ENCODE assay signal across 16 mouse cellular contexts in the genomic region with DNA sequence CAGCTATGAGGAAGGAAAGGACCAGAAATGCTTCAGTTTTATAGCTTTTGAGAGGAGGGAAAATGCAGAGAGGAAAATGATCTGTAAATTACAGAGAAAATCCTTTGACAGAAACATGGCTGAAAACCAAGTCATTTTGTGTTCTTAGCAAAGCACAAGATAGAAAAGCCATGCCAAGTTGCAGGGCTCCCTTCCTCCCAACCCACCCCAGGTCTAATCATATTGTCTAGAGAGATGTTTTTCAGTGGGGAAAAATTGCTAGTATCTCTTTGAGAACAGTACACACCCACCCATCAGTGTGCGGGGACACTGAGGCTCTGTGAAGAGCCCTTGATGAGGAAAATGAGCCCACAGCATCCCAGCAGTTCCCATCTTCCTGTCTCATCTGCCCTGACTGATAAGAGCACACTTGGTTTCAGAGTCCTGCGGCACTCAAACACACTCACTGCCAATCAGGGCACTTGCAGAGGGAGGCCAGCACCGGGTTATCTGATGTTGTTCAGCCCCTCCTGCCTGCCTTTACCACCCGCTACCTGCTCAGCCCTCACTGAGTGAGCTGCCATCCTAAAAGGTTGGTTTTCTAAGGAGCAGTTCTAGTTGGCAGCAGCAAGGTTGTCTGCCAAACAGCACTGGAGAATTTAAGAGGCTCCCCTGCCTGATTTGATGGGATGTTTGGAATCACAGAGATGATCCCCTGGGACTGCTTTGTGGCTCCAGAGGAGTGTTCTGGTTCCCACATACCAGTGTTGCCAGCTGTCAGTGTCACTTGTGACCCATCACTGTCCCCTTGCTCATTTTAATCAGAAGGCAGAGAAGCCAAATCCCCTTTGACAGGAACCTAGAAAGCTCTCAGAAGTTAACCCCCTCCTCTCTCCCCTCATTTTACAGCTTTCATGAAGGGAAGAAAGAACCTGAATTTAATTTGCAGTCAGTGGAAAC.
DNase-seq lines count a peak whose midpoint lies in the region; ATAC-seq and TF ChIP-seq lines count a peak whose summit lies in the region.
"Had no signal": no experiment of that assay in that cellular context is flagged by ENCODE, and none has a peak within 500 bp of the region (broad histone marks: within the 10 kb centered on the region; RNA-seq: fewer than 3 reads in every experiment).

No protein-coding gene starts in this region.

- no peak overlapping the region for H3K4me3 ChIP-seq in heart, embryonic 14.5 days (ENCODE audit: control insufficient read depth in 1 of 2, insufficient read depth in 1 of 2, low read depth in 1 of 2, low read length in 2 of 2)
- no peak overlapping the region for H3K4me3 ChIP-seq in G1E (ENCODE audit: low read depth, low read length)
- H3K4me3 ChIP-seq in midbrain, embryonic 16.5 days (ENCODE audit: low read depth, low read length) = no peak overlapping the region
- H3K4me3 ChIP-seq: erythroblast, embryonic 14.5 days; heart, embryonic 15.5 days; limb, embryonic 12.5 days had no signal

- H3K36me3 ChIP-seq in heart, embryonic 14.5 days (ENCODE audit: control insufficient read depth, insufficient read depth, low read length) = peaks cover 15% of the 10 kb centered on the region; the same call in 1 of the 2 replicates
- peaks cover 53% of the 10 kb centered on the region for H3K36me3 ChIP-seq in G1E (replicated peaks)
- H3K36me3 ChIP-seq in midbrain, embryonic 16.5 days (ENCODE audit: control insufficient read depth, insufficient read depth, low read length) = no peaks in the 10 kb centered on the region
- H3K36me3 ChIP-seq: heart, embryonic 15.5 days had no signal

- no peak for DNase-seq in heart, postnatal 4 days
- DNase-seq in G1E (ENCODE audit: low spot score) = no peak
- DNase-seq in brain, adult 2 months (ENCODE audit: low read depth, low spot score) = peak; percentile 60
- no peak for DNase-seq in ovary, adult 18-20 months (ENCODE audit: low spot score)
- no peak for DNase-seq in T-cell, adult 2 months (ENCODE audit: low spot score)
- DNase-seq: adrenal gland, postnatal 10 days; cerebellum, adult 11-12 months; kidney, adult 11 months; kidney, postnatal 36 days; thymus, postnatal 36 days had no signal

- peak overlapping the region in 1 of 2 experiments; percentile 30; a peak in 2 of 4 replicates for H3K27ac ChIP-seq in heart, embryonic 14.5 days (replicated peaks in 1 of 2; ENCODE audit: control insufficient read depth in 1 of 2, insufficient read depth in 1 of 2, low read depth in 2 of 2, low read length in 2 of 2)
- peak overlapping the region; percentile 43; the same call in 1 of the 2 replicates for H3K27ac ChIP-seq in midbrain, embryonic 16.5 days (ENCODE audit: low read length)
- H3K27ac ChIP-seq: heart, embryonic 15.5 days; limb, embryonic 12.5 days had no signal

- H3K4me1 ChIP-seq in heart, embryonic 14.5 days (ENCODE audit: control insufficient read depth in 2 of 2, insufficient read depth in 2 of 2, low read length in 2 of 2) = peaks cover 10 to 28% of the 10 kb centered on the region in 2 experiments; a peak in 3 of 4 replicates
- H3K4me1 ChIP-seq in G1E (ENCODE audit: insufficient read depth, low read depth, low read length) = peaks cover 19% of the 10 kb centered on the region
- H3K4me1 ChIP-seq in midbrain, embryonic 16.5 days (ENCODE audit: control insufficient read depth, insufficient read depth, low read length) = no peaks in the 10 kb centered on the region

- peak overlapping the region; percentile 34 for H3K9ac ChIP-seq in heart, embryonic 14.5 days (ENCODE audit: low read length)
- H3K9ac ChIP-seq in midbrain, embryonic 16.5 days (ENCODE audit: low read depth, low read length) = no peak overlapping the region
- H3K9ac ChIP-seq: heart, embryonic 15.5 days; limb, embryonic 12.5 days had no signal

- no peaks in the 10 kb centered on the region for H3K27me3 ChIP-seq in heart, embryonic 14.5 days (ENCODE audit: control insufficient read depth, insufficient read depth, low read length)
- no peaks in the 10 kb centered on the region for H3K27me3 ChIP-seq in G1E (ENCODE audit: insufficient read depth, low read length)
- H3K27me3 ChIP-seq in midbrain, embryonic 16.5 days (ENCODE audit: control insufficient read depth, insufficient read depth, low read depth, low read length) = no peaks in the 10 kb centered on the region
- H3K27me3 ChIP-seq: CH12.LX; heart, embryonic 15.5 days; limb, embryonic 12.5 days had no signal

- no peaks in the 10 kb centered on the region for H3K9me3 ChIP-seq in heart, embryonic 14.5 days (ENCODE audit: control insufficient read depth, low read length)
- H3K9me3 ChIP-seq in G1E (replicated peaks) = no peaks in the 10 kb centered on the region
- no peaks in the 10 kb centered on the region for H3K9me3 ChIP-seq in midbrain, embryonic 16.5 days (replicated peaks; ENCODE audit: control insufficient read depth, low read length, poor library complexity, severe bottlenecking)
- H3K9me3 ChIP-seq: heart, embryonic 15.5 days; limb, embryonic 12.5 days had no signal

- no peak for ATAC-seq in heart, embryonic 14.5 days (ENCODE audit: insufficient number of reproducible peaks, insufficient read depth, low FRiP score, low read depth)
- ATAC-seq in G1E (ENCODE audit: extremely low read depth, insufficient number of reproducible peaks, low FRiP score, poor library complexity, severe bottlenecking) = peak; percentile 34
- 0 out of 2 replicates have a peak, but pooled peaks have one; percentile 46 for ATAC-seq in midbrain, embryonic 16.5 days

- no peak for TF ChIP-seq CTCF in G1E (IDR thresholded peaks at IDR 0.05; ENCODE audit: low read depth, low read length)

- peak overlapping the region; percentile 11; the same call in 1 of the 2 replicates for H3K4me2 ChIP-seq in heart, embryonic 14.5 days (ENCODE audit: low read length)
- H3K4me2 ChIP-seq in midbrain, embryonic 16.5 days (ENCODE audit: low read length) = no peak overlapping the region; the same call in 1 of the 2 replicates
- H3K4me2 ChIP-seq: heart, embryonic 15.5 days; limb, embryonic 12.5 days had no signal

- 34% methylated on average over 4 of the region's 4 CpGs for WGBS in heart, embryonic 14.5 days
- 68% methylated on average over 4 of the region's 4 CpGs for WGBS in midbrain, embryonic 16.5 days
